Mouse (Mus musculus) cerebellum, postnatal 36 days (tissue): ENCODE data around the gene Lyst.
"Not testable (repeated sequence)": the region's sequence is repeated elsewhere in the genome, so short reads cannot be mapped to it uniquely, and the experiment has no call there.

Experiments
- DNase-seq, 2 experiments: peaks; one replicate each; pipeline ENCODE4 v3.0.0; 2021 to 2022; ENCODE audit warnings: mixed read lengths in 2 of 2

Gene Lyst

GRCm38 (mm10) chr13:13590048-13591011 lies at the start of gene Lyst:
Lyst (plus strand) TSS chr13:13590397.
- DNase-seq = peak; percentile 98 to 100

- not testable (repeated sequence) for DNase-seq
These were observed 47.1 kb upstream of the Lyst start for GRCm38 (mm10) chr13:13543073-13543472.

- no peak for DNase-seq
These were observed 43.4 kb upstream of the Lyst start for GRCm38 (mm10) chr13:13546792-13547191.

- DNase-seq = no peak
These were observed 42.3 kb upstream of the Lyst start for GRCm38 (mm10) chr13:13547889-13548288.

GRCm38 (mm10) chr13:13548431-13549190 lies 41.6 kb upstream of the Lyst start:
- no peak for DNase-seq

GRCm38 (mm10) chr13:13549687-13550660 lies 40.2 kb upstream of the Lyst start:
- DNase-seq = no peak

GRCm38 (mm10) chr13:13552020-13552419 lies 38.2 kb upstream of the Lyst start:
- no peak for DNase-seq

GRCm38 (mm10) chr13:13553660-13554059 lies 36.5 kb upstream of the Lyst start:
- DNase-seq = no peak

GRCm38 (mm10) chr13:13555196-13555595 lies 35.0 kb upstream of the Lyst start:
- no peak for DNase-seq

- peak; percentile 23 to 44 for DNase-seq
These were observed 33.0 kb upstream of the Lyst start for GRCm38 (mm10) chr13:13557001-13557743.

- DNase-seq = no peak
These were observed 31.9 kb upstream of the Lyst start for GRCm38 (mm10) chr13:13558251-13558650.

GRCm38 (mm10) chr13:13558900-13559299 lies 31.3 kb upstream of the Lyst start:
- no peak for DNase-seq

- no peak for DNase-seq
These were observed 27.6 kb upstream of the Lyst start for GRCm38 (mm10) chr13:13562571-13562970.

- DNase-seq = no peak
These were observed 26.1 kb upstream of the Lyst start for GRCm38 (mm10) chr13:13564116-13564515.

GRCm38 (mm10) chr13:13564541-13564940 lies 25.7 kb upstream of the Lyst start:
- DNase-seq = no peak

GRCm38 (mm10) chr13:13567640-13568039 lies 22.6 kb upstream of the Lyst start:
- DNase-seq = no peak

GRCm38 (mm10) chr13:13568824-13569223 lies 21.4 kb upstream of the Lyst start:
- no peak for DNase-seq

GRCm38 (mm10) chr13:13569603-13570002 lies 20.6 kb upstream of the Lyst start:
- no peak for DNase-seq

GRCm38 (mm10) chr13:13572060-13572835 lies 17.9 kb upstream of the Lyst start:
- no peak for DNase-seq

- DNase-seq = no peak
These were observed 17.3 kb upstream of the Lyst start for GRCm38 (mm10) chr13:13572941-13573340.
